Mouse (Mus musculus) frontal cortex, postnatal 36 days (tissue): ENCODE results near the gene Mgat4e.
A peak's percentile ranks its signal among the peaks of the same experiment; 100 is the strongest.

Experiments used
- DNase-seq, 2 experiments: peaks; one replicate each; pipeline ENCODE4 v3.0.0; 2022; ENCODE audit warnings: low spot score in 2 of 2

Mgat4e gene

DNA sequence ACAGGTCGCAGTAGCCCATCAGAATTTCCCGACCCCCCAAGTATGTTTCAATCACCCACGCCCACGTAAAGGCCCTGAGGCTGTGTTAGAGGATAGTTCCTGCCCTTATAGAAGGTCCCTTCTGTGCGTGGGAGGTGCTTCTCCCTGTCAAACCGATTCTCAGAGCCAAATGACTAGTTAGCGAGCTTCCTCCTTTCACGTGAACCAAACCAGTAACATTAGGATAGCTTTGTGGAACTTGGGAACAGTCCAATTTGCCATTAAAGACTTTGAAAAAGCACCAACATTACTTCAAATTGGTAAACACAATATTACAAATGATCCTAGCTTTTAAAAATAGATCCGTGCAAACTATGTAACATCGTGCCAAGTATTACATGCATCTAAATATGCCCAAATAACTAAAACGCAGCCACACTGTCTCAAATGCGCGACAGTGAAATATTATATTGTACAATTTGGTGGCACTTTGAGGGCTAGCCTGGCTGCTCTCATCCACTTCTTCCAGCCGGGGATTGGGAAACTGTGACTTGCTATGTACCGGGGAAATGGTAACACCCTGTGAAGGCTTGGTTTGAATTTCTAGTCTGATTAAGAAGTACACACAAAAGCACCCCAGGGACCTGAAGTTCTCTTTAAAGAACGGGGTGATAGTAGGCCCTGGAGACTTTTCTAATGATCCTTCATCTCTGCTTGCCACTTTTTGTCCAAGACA is 35.4 kb downstream of the Mgat4e start:
- DNase-seq = no peak

GRCm38 (mm10) chr1:134513312-134513860 is 36.1 kb downstream of the Mgat4e start:
- no peak for DNase-seq

GRCm38 (mm10) chr1:134512584-134512983 is 36.9 kb downstream of the Mgat4e start:
- DNase-seq = no peak

DNA sequence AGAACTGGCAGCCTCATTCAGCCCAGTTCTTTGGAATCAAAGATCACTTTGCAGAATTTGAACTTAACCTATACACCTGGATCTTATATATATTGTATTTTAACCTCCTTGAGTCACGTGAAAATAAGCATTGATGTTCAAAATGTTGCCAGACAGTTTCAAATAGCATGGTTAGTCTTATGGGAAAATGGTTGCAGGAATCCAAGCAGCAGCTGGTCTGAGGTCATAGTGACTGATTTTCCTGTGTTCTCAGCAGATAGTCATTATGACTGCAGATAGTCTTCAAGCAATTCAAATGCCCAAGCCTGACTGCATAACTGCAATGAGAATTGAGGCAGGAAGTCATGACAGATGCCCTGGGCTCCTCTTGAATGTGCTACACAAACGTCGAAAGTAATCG is 37.3 kb downstream of the Mgat4e start:
- no peak for DNase-seq

GRCm38 (mm10) chr1:134510018-134510417 is 39.5 kb downstream of the Mgat4e start:
- DNase-seq = no peak

GRCm38 (mm10) chr1:134506201-134506600 is 43.3 kb downstream of the Mgat4e start:
- no peak for DNase-seq

GRCm38 (mm10) chr1:134500916-134501315 is 48.6 kb downstream of the Mgat4e start:
- no peak for DNase-seq

GRCm38 (mm10) chr1:134495991-134496390 is 53.5 kb downstream of the Mgat4e start:
- DNase-seq = no peak

GRCm38 (mm10) chr1:134495216-134495539 is 54.3 kb downstream of the Mgat4e start:
- no peak for DNase-seq

DNA sequence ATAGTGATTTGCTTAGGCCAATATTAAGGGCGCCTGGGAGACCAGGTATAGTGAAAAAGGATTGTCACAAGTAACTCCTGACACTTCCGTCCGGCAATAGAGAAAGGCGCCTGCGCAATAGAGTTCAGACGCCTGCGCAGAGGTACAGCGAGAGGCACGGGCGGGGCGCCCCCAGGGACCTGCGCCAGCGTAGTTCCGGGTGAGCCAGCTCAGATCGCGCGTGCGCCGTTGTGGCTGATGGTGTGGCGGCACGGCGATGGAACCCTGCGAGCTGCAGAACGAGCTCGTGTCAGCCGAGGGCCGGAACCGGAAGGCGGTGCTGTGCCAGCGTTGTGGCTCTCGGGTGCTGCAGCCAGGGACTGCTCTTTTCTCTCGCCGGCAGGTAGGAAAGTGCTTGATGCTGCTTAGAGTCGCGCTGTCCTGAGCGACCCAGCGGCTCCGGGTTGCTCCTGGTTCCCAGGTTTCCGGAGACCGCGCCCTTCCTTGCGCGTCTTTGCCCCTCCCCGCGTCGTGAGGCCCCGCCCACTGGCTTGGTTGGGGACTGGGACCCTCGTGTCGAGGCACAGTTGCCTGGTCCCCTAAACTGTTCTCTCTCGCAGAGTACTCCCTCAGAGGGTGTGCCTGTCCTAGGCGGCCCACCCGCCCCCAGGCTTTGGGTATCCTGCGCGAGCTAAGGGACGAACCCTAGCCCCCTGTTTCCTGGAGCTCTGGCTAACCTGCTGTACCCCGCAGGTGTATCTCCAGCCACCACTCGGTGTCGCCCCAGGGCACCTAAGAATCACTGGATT is 54.9 kb downstream of the Mgat4e start, which contains the start of gene Rabif:
TSS of gene Rabif (plus strand) at position 221 of the 788 bp plus-strand sequence.
- DNase-seq = peak; percentile 99

DNA sequence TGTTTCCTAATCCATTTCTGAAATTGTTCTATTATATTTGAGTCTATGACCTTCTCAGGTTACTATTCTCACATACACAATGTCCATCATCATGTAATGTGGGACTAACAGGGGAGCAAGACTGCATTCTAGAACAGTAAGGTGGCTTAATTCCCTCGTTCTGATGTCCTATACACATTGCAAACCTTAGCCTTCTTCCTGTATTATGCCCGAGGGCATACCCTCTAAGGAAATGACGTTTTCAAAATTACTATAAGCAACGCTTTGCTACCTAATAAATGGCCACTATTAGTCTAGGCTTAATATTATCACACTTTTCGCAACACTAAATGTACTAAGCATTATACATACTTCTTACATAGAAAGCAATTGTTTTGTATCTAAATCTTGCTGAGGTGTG is 55.5 kb downstream of the Mgat4e start:
- no peak for DNase-seq

DNA sequence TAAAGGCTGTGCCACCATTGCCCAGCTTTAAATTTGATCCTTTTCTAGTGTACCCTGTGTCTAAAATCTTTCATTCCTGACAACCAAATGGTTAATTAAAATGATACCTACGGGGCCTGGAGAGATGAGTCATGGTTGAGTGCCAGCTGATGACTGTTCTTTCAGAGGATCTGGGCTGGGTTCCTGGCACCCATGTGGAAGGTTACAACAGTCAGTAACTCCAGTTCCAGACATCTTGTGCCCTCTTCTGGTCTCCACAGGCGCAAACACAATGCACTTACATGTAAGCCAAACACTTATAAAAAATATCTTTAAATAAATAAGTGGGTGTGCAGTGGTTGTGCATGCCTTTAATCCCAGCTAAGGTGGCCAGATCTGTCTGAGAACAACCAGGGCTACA is 56.0 kb downstream of the Mgat4e start:
- no peak for DNase-seq

- no peak for DNase-seq
These were observed 57.2 kb downstream of the Mgat4e start for GRCm38 (mm10) chr1:134492276-134492675.
